Mouse (Mus musculus): ENCODE measurements around the gene Gm45234. TPM values are rescaled to one million over a fixed set of nuclear protein-coding genes. Genes with fewer than 3 reads are reported as not detected.
"Not testable (repeated sequence)": the region's sequence is repeated elsewhere in the genome, so short reads cannot be mapped to it uniquely, and the experiment has no call there.

Gene Gm45234
- not detected in 2 replicates for polyA plus RNA-seq (2016; fragmentation: Nextera tagmentation; extraction: Ambion mirVana)

- 2% methylated on average over 53 of the region's 100 CpGs for WGBS
- H3K4me3 ChIP-seq: peak within 1 kb of the TSS; percentile 91
- ATAC-seq (ENCODE audit: low FRiP score): peak; percentile 53
- no peaks in the 10 kb centered on the region for H3K9me3 ChIP-seq (replicated peaks)
- peak within 1 kb of the TSS; percentile 73 for H3K4me2 ChIP-seq (replicated peaks)
- peak within 1 kb of the TSS; percentile 98 for H3K27ac ChIP-seq
- H3K36me3 ChIP-seq: 0 out of 2 replicates have a peak, but pooled peaks cover 3% of the 10 kb centered on the region
- H3K9ac ChIP-seq: peak within 1 kb of the TSS; percentile 98
- H3K27me3 ChIP-seq: no peaks in the 10 kb centered on the region
- peaks cover 42% of the 10 kb centered on the region for H3K4me1 ChIP-seq
These were observed at the start of gene Gm45234, which contains the start of gene Atn1 for GRCm38 (mm10) chr6:124755831-124756595. Gm45234 (minus strand) TSS chr6:124756021. Atn1 (minus strand) TSS chr6:124756524.

GRCm38 (mm10) chr6:124804341-124804740 is 48.5 kb upstream of the Gm45234 start:
- H3K9ac ChIP-seq: no peak overlapping the region
- no peak for ATAC-seq (ENCODE audit: low FRiP score)
- no peak overlapping the region for H3K4me2 ChIP-seq (replicated peaks)
- H3K9me3 ChIP-seq (replicated peaks): no peaks in the 10 kb centered on the region
- H3K27me3 ChIP-seq: no peaks in the 10 kb centered on the region
- no peak overlapping the region for H3K27ac ChIP-seq
- no peak overlapping the region for H3K4me3 ChIP-seq
- H3K36me3 ChIP-seq: no peaks in the 10 kb centered on the region
- WGBS: 91% methylated on average over 3 of the region's 3 CpGs
- H3K4me1 ChIP-seq: peaks cover 25% of the 10 kb centered on the region

GRCm38 (mm10) chr6:124803691-124804090 is 47.9 kb upstream of the Gm45234 start:
- H3K9ac ChIP-seq; H3K9me3 ChIP-seq (replicated peaks); H3K36me3 ChIP-seq; H3K27ac ChIP-seq; H3K27me3 ChIP-seq; H3K4me3 ChIP-seq; ATAC-seq (ENCODE audit: low FRiP score); H3K4me2 ChIP-seq (replicated peaks): not testable (repeated sequence)
- WGBS: 94% methylated on average over 4 of the region's 4 CpGs
- H3K4me1 ChIP-seq: peaks cover 19% of the 10 kb centered on the region

GRCm38 (mm10) chr6:124803061-124803460 is 47.2 kb upstream of the Gm45234 start:
- Histone ChIP-seq H3K27ac (no peak overlapping the region), H3K4me1 (peaks cover 14% of the 10 kb centered on the region), H3K9me3 (replicated peaks) (no peaks in the 10 kb centered on the region), H3K36me3 (no peaks in the 10 kb centered on the region), H3K9ac (no peak overlapping the region), H3K4me2 (replicated peaks) (no peak overlapping the region), H3K27me3 (no peaks in the 10 kb centered on the region), H3K4me3 (no peak overlapping the region)
- WGBS: 82% methylated on average over 3 of the region's 3 CpGs
- ATAC-seq (ENCODE audit: low FRiP score): no peak

- H3K9me3 ChIP-seq (replicated peaks); H3K36me3 ChIP-seq; H3K4me2 ChIP-seq (replicated peaks); H3K27ac ChIP-seq; H3K4me3 ChIP-seq; H3K9ac ChIP-seq; H3K27me3 ChIP-seq; ATAC-seq (ENCODE audit: low FRiP score): not testable (repeated sequence)
- H3K4me1 ChIP-seq: peaks cover 13% of the 10 kb centered on the region
- 20% methylated on average over 6 of the region's 9 CpGs for WGBS
These were observed 46.6 kb upstream of the Gm45234 start for GRCm38 (mm10) chr6:124802400-124802799.

- H3K9me3 ChIP-seq (replicated peaks): no peaks in the 10 kb centered on the region
- no peak overlapping the region for H3K9ac ChIP-seq
- 89% methylated on average over 2 of the region's 2 CpGs for WGBS
- H3K4me1 ChIP-seq: no peaks in the 10 kb centered on the region
- H3K4me3 ChIP-seq: no peak overlapping the region
- H3K4me2 ChIP-seq (replicated peaks): no peak overlapping the region
- H3K36me3 ChIP-seq: no peaks in the 10 kb centered on the region
- no peak for ATAC-seq (ENCODE audit: low FRiP score)
- H3K27ac ChIP-seq: no peak overlapping the region
- H3K27me3 ChIP-seq: no peaks in the 10 kb centered on the region
These were observed 40.4 kb upstream of the Gm45234 start for GRCm38 (mm10) chr6:124796200-124796599.

GRCm38 (mm10) chr6:124795781-124796180 is 40.0 kb upstream of the Gm45234 start:
- Histone ChIP-seq H3K4me1 (no peaks in the 10 kb centered on the region), H3K4me2 (replicated peaks) (no peak overlapping the region), H3K9me3 (replicated peaks) (no peaks in the 10 kb centered on the region), H3K36me3 (no peaks in the 10 kb centered on the region), H3K27ac (no peak overlapping the region), H3K4me3 (no peak overlapping the region), H3K27me3 (no peaks in the 10 kb centered on the region), H3K9ac (no peak overlapping the region)
- ATAC-seq (ENCODE audit: low FRiP score): no peak
- WGBS: 69% methylated on average over 4 of the region's 4 CpGs

- Histone ChIP-seq H3K4me1 (no peaks in the 10 kb centered on the region), H3K36me3 (no peaks in the 10 kb centered on the region), H3K4me2 (replicated peaks) (no peak overlapping the region), H3K27me3 (no peaks in the 10 kb centered on the region), H3K9ac (no peak overlapping the region), H3K4me3 (no peak overlapping the region), H3K9me3 (replicated peaks) (no peaks in the 10 kb centered on the region), H3K27ac (no peak overlapping the region)
- 86% methylated on average over 3 of the region's 3 CpGs for WGBS
- no peak for ATAC-seq (ENCODE audit: low FRiP score)
These were observed 36.1 kb upstream of the Gm45234 start for GRCm38 (mm10) chr6:124791911-124792310.

GRCm38 (mm10) chr6:124790121-124790520 is 34.3 kb upstream of the Gm45234 start:
- no peaks in the 10 kb centered on the region for H3K27me3 ChIP-seq
- no peaks in the 10 kb centered on the region for H3K4me1 ChIP-seq
- H3K4me3 ChIP-seq: no peak overlapping the region
- no peaks in the 10 kb centered on the region for H3K9me3 ChIP-seq (replicated peaks)
- no peak overlapping the region for H3K4me2 ChIP-seq (replicated peaks)
- no peak for ATAC-seq (ENCODE audit: low FRiP score)
- no peak overlapping the region for H3K27ac ChIP-seq
- WGBS: 68% methylated on average over 4 of the region's 4 CpGs
- H3K36me3 ChIP-seq: no peaks in the 10 kb centered on the region
- no peak overlapping the region for H3K9ac ChIP-seq

GRCm38 (mm10) chr6:124789519-124789918 is 33.7 kb upstream of the Gm45234 start:
- H3K36me3 ChIP-seq: no peaks in the 10 kb centered on the region
- 85% methylated on average over 4 of the region's 4 CpGs for WGBS
- H3K27ac ChIP-seq: no peak overlapping the region
- no peak for ATAC-seq (ENCODE audit: low FRiP score)
- H3K9ac ChIP-seq: no peak overlapping the region
- no peaks in the 10 kb centered on the region for H3K27me3 ChIP-seq
- no peak overlapping the region for H3K4me3 ChIP-seq
- H3K4me1 ChIP-seq: no peaks in the 10 kb centered on the region
- no peak overlapping the region for H3K4me2 ChIP-seq (replicated peaks)
- H3K9me3 ChIP-seq (replicated peaks): no peaks in the 10 kb centered on the region

- no peak overlapping the region for H3K27ac ChIP-seq
- H3K27me3 ChIP-seq: no peaks in the 10 kb centered on the region
- no peak overlapping the region for H3K4me3 ChIP-seq
- WGBS: 78% methylated on average over 10 of the region's 10 CpGs
- ATAC-seq (ENCODE audit: low FRiP score): no peak
- H3K9me3 ChIP-seq (replicated peaks): no peaks in the 10 kb centered on the region
- H3K4me2 ChIP-seq (replicated peaks): no peak overlapping the region
- peaks cover under 1% of the 10 kb centered on the region; the same call in 1 of the 2 replicates for H3K4me1 ChIP-seq
- no peaks in the 10 kb centered on the region for H3K36me3 ChIP-seq
- no peak overlapping the region for H3K9ac ChIP-seq
These were observed 31.9 kb upstream of the Gm45234 start for GRCm38 (mm10) chr6:124787722-124788121.

GRCm38 (mm10) chr6:124786756-124787420 is 31.1 kb upstream of the Gm45234 start:
- ATAC-seq (ENCODE audit: low FRiP score): no peak
- no peaks in the 10 kb centered on the region for H3K9me3 ChIP-seq (replicated peaks)
- H3K4me2 ChIP-seq (replicated peaks): no peak overlapping the region
- no peak overlapping the region for H3K4me3 ChIP-seq
- WGBS: 55% methylated on average over 8 of the region's 8 CpGs
- H3K27me3 ChIP-seq: no peaks in the 10 kb centered on the region
- no peak overlapping the region for H3K27ac ChIP-seq
- H3K9ac ChIP-seq: no peak overlapping the region
- peaks cover 5% of the 10 kb centered on the region; the same call in 1 of the 2 replicates for H3K4me1 ChIP-seq
- no peaks in the 10 kb centered on the region for H3K36me3 ChIP-seq

Measured in hindbrain, embryonic 12.5 days (tissue).